Mouse (Mus musculus) neural tube, embryonic 13.5 days (tissue): ENCODE measurements around the gene Sspo. TPM values are rescaled to one million over a fixed set of nuclear protein-coding genes. Genes with fewer than 3 reads are reported as not detected.

Experiments
- ATAC-seq: fragments of 200-750 bp; cut with Nextera tagmentation; 2 replicates; pipeline ENCODE4 v1.8.0; 2017; ENCODE audit warnings: low read depth, mild to moderate bottlenecking, moderate TSS enrichment, moderate library complexity
- H3K27ac ChIP-seq: fragments of 300-500 bp; sonication (generic); replicated peaks from 2 replicates; pipeline ENCODE4 v1.5.1; 2015; ENCODE audit warnings: moderate library complexity, mild to moderate bottlenecking, inconsistent platforms
- H3K27me3 ChIP-seq: fragments of 300-500 bp; sonication (generic); 2 replicates; pipeline ENCODE4 v1.6.1; 2015; ENCODE audit warnings: mild to moderate bottlenecking, inconsistent platforms
- H3K36me3 ChIP-seq: fragments of 300-500 bp; sonication (generic); 2 replicates; pipeline ENCODE4 v1.6.1; 2015; ENCODE audit warnings: mild to moderate bottlenecking, inconsistent platforms
- H3K4me1 ChIP-seq: fragments of 300-500 bp; sonication (generic); replicated peaks from 2 replicates; pipeline ENCODE4 v1.6.1; 2015; ENCODE audit warnings: inconsistent platforms
- H3K4me2 ChIP-seq: fragments of 300-500 bp; sonication (generic); 2 replicates; pipeline ENCODE4 v1.6.1; 2015; ENCODE audit warnings: inconsistent platforms, mild to moderate bottlenecking, moderate library complexity
- H3K4me3 ChIP-seq: fragments of 300-500 bp; sonication (generic); 2 replicates; pipeline ENCODE4 v1.5.1; 2015; ENCODE audit warnings: mild to moderate bottlenecking, inconsistent platforms
- H3K9ac ChIP-seq: fragments of 300-500 bp; sonication (generic); 2 replicates; pipeline ENCODE4 v1.6.1; 2015; ENCODE audit warnings: moderate library complexity, mild to moderate bottlenecking, inconsistent platforms
- H3K9me3 ChIP-seq: fragments of 300-500 bp; sonication (generic); 2 replicates; pipeline ENCODE4 v1.6.1; 2016; ENCODE audit warnings: inconsistent platforms
- WGBS: fragments of 180-500 bp; shearing (Covaris S2); methylation state at CpG from one replicate; pipeline ENCODE4 v1.1.7; 2015; 5-methylcytosine and 5-hydroxymethylcytosine counted together
- polyA plus RNA-seq: library from polyadenylated mRNA; unstranded; fragments of >200 nt; fragmentation: Nextera tagmentation; extraction: Ambion mirVana; gene quantifications from 2 replicates; pipeline ENCODE4 v1.2.1, GENCODE M21; 2015

Sspo gene
- polyA plus RNA-seq = 0.31 and 0.43 TPM in 2 replicates

GRCm38 (mm10) chr6:48447929-48448328, at the start of gene Sspo:
TSS of gene Sspo (plus strand) at chr6:48448229.
- Histone ChIP-seq H3K9me3 (no peaks in the 10 kb centered on the region), H3K36me3 (no peaks in the 10 kb centered on the region), H3K27me3 (no peaks in the 10 kb centered on the region), H3K27ac (no peak within 1 kb of the TSS), H3K9ac (no peak within 1 kb of the TSS), H3K4me2 (no peak within 1 kb of the TSS), H3K4me3 (no peak within 1 kb of the TSS), H3K4me1 (peaks cover 17% of the 10 kb centered on the region)
- ATAC-seq = no peak
- WGBS = 88% methylated on average over 1 of the region's 1 CpGs

- H3K4me1 ChIP-seq = peaks cover 33% of the 10 kb centered on the region
- no peaks in the 10 kb centered on the region for H3K9me3 ChIP-seq
- no peak overlapping the region for H3K27ac ChIP-seq
- no peak overlapping the region for H3K9ac ChIP-seq
- peaks cover 17% of the 10 kb centered on the region for H3K36me3 ChIP-seq
- H3K4me2 ChIP-seq = no peak overlapping the region
- no peaks in the 10 kb centered on the region for H3K27me3 ChIP-seq
- ATAC-seq = no peak
- H3K4me3 ChIP-seq = no peak overlapping the region
- 97% methylated on average over 5 of the region's 5 CpGs for WGBS
Measured at GRCm38 (mm10) chr6:48399906-48400305, 48.1 kb upstream of the Sspo start.

- Histone ChIP-seq H3K27ac (no peak overlapping the region), H3K36me3 (peaks cover 59% of the 10 kb centered on the region), H3K9ac (no peak overlapping the region), H3K27me3 (no peaks in the 10 kb centered on the region), H3K9me3 (no peaks in the 10 kb centered on the region), H3K4me1 (peaks cover 6% of the 10 kb centered on the region), H3K4me3 (no peak overlapping the region), H3K4me2 (no peak overlapping the region)
- WGBS = 95% methylated on average over 5 of the region's 5 CpGs
- no peak for ATAC-seq
Measured at GRCm38 (mm10) chr6:48404071-48404470, 44.0 kb upstream of the Sspo start.

- H3K9ac ChIP-seq = no peak overlapping the region
- H3K36me3 ChIP-seq = peaks cover 100% of the 10 kb centered on the region
- no peak overlapping the region for H3K4me2 ChIP-seq
- no peaks in the 10 kb centered on the region for H3K4me1 ChIP-seq
- ATAC-seq = no peak
- H3K27ac ChIP-seq = no peak overlapping the region
- H3K9me3 ChIP-seq = no peaks in the 10 kb centered on the region
- WGBS = 94% methylated on average over 4 of the region's 4 CpGs
- no peak overlapping the region for H3K4me3 ChIP-seq
- no peaks in the 10 kb centered on the region for H3K27me3 ChIP-seq
Measured at GRCm38 (mm10) chr6:48409726-48410343, 38.2 kb upstream of the Sspo start.

GRCm38 (mm10) chr6:48410551-48410950, 37.5 kb upstream of the Sspo start:
- Histone ChIP-seq H3K36me3 (peaks cover 100% of the 10 kb centered on the region), H3K4me1 (no peaks in the 10 kb centered on the region), H3K4me2 (no peak overlapping the region), H3K4me3 (no peak overlapping the region), H3K27me3 (no peaks in the 10 kb centered on the region), H3K9me3 (no peaks in the 10 kb centered on the region), H3K9ac (no peak overlapping the region), H3K27ac (no peak overlapping the region)
- 72% methylated on average over 3 of the region's 3 CpGs for WGBS
- no peak for ATAC-seq

- H3K27me3 ChIP-seq = no peaks in the 10 kb centered on the region
- no peak overlapping the region for H3K9ac ChIP-seq
- WGBS = 95% methylated on average over 6 of the region's 6 CpGs
- no peak overlapping the region for H3K4me2 ChIP-seq
- no peak for ATAC-seq
- H3K9me3 ChIP-seq = no peaks in the 10 kb centered on the region
- no peaks in the 10 kb centered on the region for H3K4me1 ChIP-seq
- H3K4me3 ChIP-seq = no peak overlapping the region
- H3K36me3 ChIP-seq = peaks cover 100% of the 10 kb centered on the region
- no peak overlapping the region for H3K27ac ChIP-seq
Measured at GRCm38 (mm10) chr6:48411193-48412092, 36.6 kb upstream of the Sspo start.

- Histone ChIP-seq H3K27ac (no peak overlapping the region), H3K4me1 (no peaks in the 10 kb centered on the region), H3K9ac (no peak overlapping the region), H3K4me2 (no peak overlapping the region), H3K4me3 (no peak overlapping the region), H3K27me3 (no peaks in the 10 kb centered on the region), H3K36me3 (peaks cover 100% of the 10 kb centered on the region), H3K9me3 (no peaks in the 10 kb centered on the region)
- WGBS = 89% methylated on average over 4 of the region's 4 CpGs
- no peak for ATAC-seq
Measured at GRCm38 (mm10) chr6:48412147-48412546, 35.9 kb upstream of the Sspo start.

- no peak overlapping the region for H3K4me2 ChIP-seq
- H3K4me3 ChIP-seq = no peak overlapping the region
- WGBS = 86% methylated on average over 3 of the region's 3 CpGs
- H3K27me3 ChIP-seq = no peaks in the 10 kb centered on the region
- H3K36me3 ChIP-seq = peaks cover 100% of the 10 kb centered on the region
- no peak overlapping the region for H3K27ac ChIP-seq
- H3K9ac ChIP-seq = no peak overlapping the region
- ATAC-seq = no peak
- H3K4me1 ChIP-seq = no peaks in the 10 kb centered on the region
- no peaks in the 10 kb centered on the region for H3K9me3 ChIP-seq
Measured at GRCm38 (mm10) chr6:48412662-48413061, 35.4 kb upstream of the Sspo start.

GRCm38 (mm10) chr6:48413081-48413480, 34.9 kb upstream of the Sspo start:
- 88% methylated on average over 10 of the region's 10 CpGs for WGBS
- Histone ChIP-seq H3K36me3 (peaks cover 100% of the 10 kb centered on the region), H3K27me3 (no peaks in the 10 kb centered on the region), H3K27ac (no peak overlapping the region), H3K4me2 (no peak overlapping the region), H3K4me1 (no peaks in the 10 kb centered on the region), H3K9me3 (no peaks in the 10 kb centered on the region), H3K4me3 (no peak overlapping the region), H3K9ac (no peak overlapping the region)
- ATAC-seq = no peak

GRCm38 (mm10) chr6:48414886-48415285, 33.1 kb upstream of the Sspo start:
- WGBS = 92% methylated on average over 1 of the region's 1 CpGs

GRCm38 (mm10) chr6:48415636-48416035, 32.4 kb upstream of the Sspo start:
- Histone ChIP-seq H3K36me3 (peaks cover 85% of the 10 kb centered on the region), H3K27me3 (no peaks in the 10 kb centered on the region), H3K9me3 (no peaks in the 10 kb centered on the region), H3K4me2 (no peak overlapping the region), H3K4me3 (no peak overlapping the region), H3K27ac (no peak overlapping the region), H3K4me1 (peaks cover 4% of the 10 kb centered on the region), H3K9ac (no peak overlapping the region)
- 93% methylated on average over 7 of the region's 7 CpGs for WGBS
- ATAC-seq = no peak

More at GRCm38 (mm10) chr6:48414886-48415285, 33.1 kb upstream of the Sspo start:
- H3K9me3 ChIP-seq = no peaks in the 10 kb centered on the region
- H3K9ac ChIP-seq = no peak overlapping the region
- H3K27ac ChIP-seq = no peak overlapping the region
- no peak overlapping the region for H3K4me3 ChIP-seq
- H3K4me1 ChIP-seq = no peaks in the 10 kb centered on the region
- no peaks in the 10 kb centered on the region for H3K27me3 ChIP-seq
- no peak overlapping the region for H3K4me2 ChIP-seq
- ATAC-seq = no peak
- H3K36me3 ChIP-seq = peaks cover 92% of the 10 kb centered on the region

- H3K4me2 ChIP-seq = no peak overlapping the region
- no peaks in the 10 kb centered on the region for H3K27me3 ChIP-seq
- H3K9ac ChIP-seq = no peak overlapping the region
- no peak overlapping the region for H3K27ac ChIP-seq
- peaks cover 10% of the 10 kb centered on the region for H3K4me1 ChIP-seq
- 83% methylated on average over 2 of the region's 2 CpGs for WGBS
- peaks cover 76% of the 10 kb centered on the region for H3K36me3 ChIP-seq
- ATAC-seq = no peak
- H3K4me3 ChIP-seq = no peak overlapping the region
- H3K9me3 ChIP-seq = no peaks in the 10 kb centered on the region
Measured at GRCm38 (mm10) chr6:48416486-48416885, 31.5 kb upstream of the Sspo start.
